Mouse (Mus musculus) urinary bladder, postnatal 25 days (tissue): ENCODE data around the gene Ppard.
A peak's percentile ranks its signal among the peaks of the same experiment; 100 is the strongest.

Experiments used
- DNase-seq: peaks from one replicate; pipeline ENCODE4 v3.0.0; 2022; ENCODE audit warnings: low spot score

The Ppard gene

GRCm38 (mm10) chr17:28223561-28224391, 8.7 kb upstream of the Ppard start:
- DNase-seq = peak; percentile 83

- no peak for DNase-seq
Observed at GRCm38 (mm10) chr17:28224615-28225014, 7.9 kb upstream of the Ppard start.

GRCm38 (mm10) chr17:28226014-28226413, 6.5 kb upstream of the Ppard start:
- DNase-seq = peak; percentile 88

- no peak for DNase-seq
Observed at GRCm38 (mm10) chr17:28230486-28230885, 2.0 kb upstream of the Ppard start.

- no peak for DNase-seq
Observed at GRCm38 (mm10) chr17:28231026-28231736, 1.3 kb upstream of the Ppard start.

- DNase-seq = no peak
Observed at GRCm38 (mm10) chr17:28233091-28233731, 711 bp downstream of the Ppard start.

GRCm38 (mm10) chr17:28234641-28235040, 2.1 kb downstream of the Ppard start:
- no peak for DNase-seq

GRCm38 (mm10) chr17:28235982-28236635, 3.6 kb downstream of the Ppard start:
- DNase-seq = no peak

- DNase-seq = no peak
Observed at GRCm38 (mm10) chr17:28236636-28237015, 4.1 kb downstream of the Ppard start.

- no peak for DNase-seq
Observed at GRCm38 (mm10) chr17:28237362-28237761, 4.9 kb downstream of the Ppard start.

GRCm38 (mm10) chr17:28237874-28238273, 5.4 kb downstream of the Ppard start:
- DNase-seq = no peak

GRCm38 (mm10) chr17:28240846-28241245, 8.3 kb downstream of the Ppard start:
- DNase-seq = no peak

- DNase-seq = no peak
Observed at GRCm38 (mm10) chr17:28242296-28242695, 9.8 kb downstream of the Ppard start.

GRCm38 (mm10) chr17:28244214-28244613, 11.7 kb downstream of the Ppard start:
- DNase-seq = no peak

- DNase-seq = no peak
Observed at GRCm38 (mm10) chr17:28244714-28245113, 12.2 kb downstream of the Ppard start.

GRCm38 (mm10) chr17:28246640-28247039, 14.1 kb downstream of the Ppard start:
- no peak for DNase-seq

GRCm38 (mm10) chr17:28247613-28248012, 15.1 kb downstream of the Ppard start:
- no peak for DNase-seq

- DNase-seq = no peak
Observed at GRCm38 (mm10) chr17:28249062-28249461, 16.6 kb downstream of the Ppard start.

- DNase-seq = no peak
Observed at GRCm38 (mm10) chr17:28251579-28252280, 19.2 kb downstream of the Ppard start.

- no peak for DNase-seq
Observed at GRCm38 (mm10) chr17:28252281-28252648, 19.8 kb downstream of the Ppard start.

GRCm38 (mm10) chr17:28253216-28253615, 20.7 kb downstream of the Ppard start:
- DNase-seq = no peak

- no peak for DNase-seq
Observed at GRCm38 (mm10) chr17:28254804-28255203, 22.3 kb downstream of the Ppard start.
